Mouse (Mus musculus) kidney, embryonic 15.5 days (tissue): ENCODE data around the gene Nid1. TPM values are rescaled to one million over a fixed set of nuclear protein-coding genes. Genes with fewer than 3 reads are reported as not detected.
"Not testable (repeated sequence)": the region's sequence is repeated elsewhere in the genome, so short reads cannot be mapped to it uniquely, and the experiment has no call there.

Experiments
- ATAC-seq: fragments of 200-750 bp; cut with Nextera tagmentation; replicated peaks from 2 replicates; pipeline ENCODE4 v1.8.0; 2017; ENCODE audit warnings: moderate TSS enrichment; ENCODE audit not compliant: low FRiP score
- H3K27ac ChIP-seq: fragments of 300-500 bp; sonication (generic); 2 replicates; pipeline ENCODE4 v1.5.1; 2015; ENCODE audit warnings: mild to moderate bottlenecking, inconsistent platforms
- H3K27me3 ChIP-seq: fragments of 300-500 bp; sonication (generic); 2 replicates; pipeline ENCODE4 v1.6.1; 2015; ENCODE audit warnings: inconsistent platforms
- H3K36me3 ChIP-seq: fragments of 300-500 bp; sonication (generic); 2 replicates; pipeline ENCODE4 v1.6.1; 2015; ENCODE audit warnings: inconsistent platforms
- H3K4me1 ChIP-seq: fragments of 300-500 bp; sonication (generic); 2 replicates; pipeline ENCODE4 v1.6.1; 2015; ENCODE audit warnings: inconsistent platforms
- H3K4me2 ChIP-seq: fragments of 300-500 bp; sonication (generic); 2 replicates; pipeline ENCODE4 v1.6.1; 2015; ENCODE audit warnings: moderate library complexity, mild to moderate bottlenecking, inconsistent platforms
- H3K4me3 ChIP-seq: fragments of 300-500 bp; sonication (generic); replicated peaks from 2 replicates; pipeline ENCODE4 v1.5.1; 2015; ENCODE audit warnings: mild to moderate bottlenecking, inconsistent platforms
- H3K9ac ChIP-seq: fragments of 300-500 bp; sonication (generic); 2 replicates; pipeline ENCODE4 v1.6.1; 2015; ENCODE audit warnings: mild to moderate bottlenecking, inconsistent platforms
- H3K9me3 ChIP-seq: fragments of 300-500 bp; sonication (generic); replicated peaks from 2 replicates; pipeline ENCODE4 v1.6.1; 2016; ENCODE audit warnings: inconsistent platforms
- WGBS: fragments of 180-500 bp; shearing (Covaris S2); methylation state at CpG from one replicate; pipeline ENCODE4 v1.1.7; 2015; ENCODE audit warnings: mixed read lengths; 5-methylcytosine and 5-hydroxymethylcytosine counted together
- polyA plus RNA-seq: library from polyadenylated mRNA; unstranded; fragments of >200 nt; fragmentation: Nextera tagmentation; extraction: Ambion mirVana; gene quantifications from 2 replicates; pipeline ENCODE4 v1.2.1, GENCODE M21; 2015

Gene Nid1
- polyA plus RNA-seq, 1 experiment from 2014 or later: 104 TPM

DNA sequence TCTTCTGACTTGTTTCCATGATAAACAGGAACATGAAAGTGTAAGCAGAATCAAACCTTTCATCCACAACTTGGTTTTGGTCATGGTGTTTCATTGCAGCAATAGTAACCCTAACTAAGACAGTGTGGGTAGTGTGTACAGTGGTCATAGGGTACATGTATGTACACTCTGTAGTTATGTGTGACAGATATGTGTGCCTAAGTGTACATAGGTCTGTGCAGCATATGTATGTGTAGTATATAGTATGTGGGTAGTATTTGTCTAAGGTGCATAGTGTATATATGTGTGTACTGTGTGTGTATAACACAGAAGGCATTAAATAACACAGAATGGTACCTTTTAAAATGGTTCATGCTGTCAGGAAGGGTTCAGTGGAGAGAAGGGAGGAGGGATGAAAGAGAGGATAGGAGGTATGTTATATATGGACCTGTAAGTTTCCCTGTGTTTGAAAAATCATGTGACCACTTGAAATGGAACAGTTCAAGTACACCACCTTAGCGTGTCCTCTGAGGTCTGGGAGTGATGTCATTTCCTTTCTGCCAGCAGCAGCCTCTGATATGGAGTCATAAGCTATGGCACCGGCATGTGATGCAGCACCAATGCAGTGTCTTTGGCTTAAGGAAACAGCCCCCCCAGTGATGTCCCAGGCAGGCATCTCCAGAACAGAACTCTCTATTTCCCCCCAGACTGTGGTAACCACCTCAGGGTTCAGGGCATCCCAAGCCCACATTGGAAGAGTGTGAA is 100.1 kb downstream of the Nid1 start:
- no peak for ATAC-seq
- WGBS: 81% methylated on average over 2 of the region's 2 CpGs
- Histone ChIP-seq H3K9me3 (no peaks in the 10 kb centered on the region), H3K9ac (no peak overlapping the region), H3K4me1 (peaks cover 18% of the 10 kb centered on the region), H3K27ac (no peak overlapping the region), H3K27me3 (no peaks in the 10 kb centered on the region), H3K4me3 (no peak overlapping the region), H3K36me3 (no peaks in the 10 kb centered on the region), H3K4me2 (no peak overlapping the region)

DNA sequence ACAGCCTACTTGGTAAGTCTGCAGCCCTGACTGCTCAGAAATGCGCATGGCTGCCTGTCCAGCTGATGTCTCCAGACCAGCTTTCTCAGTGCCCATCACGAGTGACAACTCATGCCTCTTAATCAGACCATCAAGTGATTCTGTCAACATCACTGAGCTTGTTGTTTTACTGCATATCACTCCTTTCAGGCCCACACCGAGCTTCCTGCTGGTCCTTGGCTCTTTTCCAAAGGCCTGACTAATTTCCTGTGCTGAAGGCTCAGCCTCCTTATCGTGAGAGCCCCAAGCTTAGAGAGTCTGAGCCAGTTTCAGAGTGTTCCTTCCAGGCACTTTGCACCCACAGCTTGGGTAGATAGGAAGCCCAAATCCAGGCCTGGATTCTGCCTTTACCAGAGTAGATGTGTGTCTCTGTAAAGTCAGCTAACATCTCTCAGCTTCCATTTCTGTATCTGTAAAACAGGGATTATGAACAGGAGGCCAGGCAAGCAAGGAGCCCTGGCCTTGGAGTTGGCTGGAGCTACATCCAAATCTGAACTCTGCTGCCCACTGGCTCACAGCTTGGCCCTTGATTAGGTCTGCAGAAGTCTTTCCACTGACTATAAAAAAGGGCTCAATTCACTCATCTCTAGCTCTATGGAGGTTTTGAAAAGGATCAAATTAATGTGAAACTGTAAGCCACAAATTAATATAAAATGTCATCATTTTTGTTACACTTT is 101.4 kb downstream of the Nid1 start:
- Histone ChIP-seq H3K27me3 (no peaks in the 10 kb centered on the region), H3K4me3 (no peak overlapping the region), H3K4me1 (peaks cover 18% of the 10 kb centered on the region), H3K9ac (no peak overlapping the region), H3K4me2 (no peak overlapping the region), H3K27ac (peak overlapping the region; percentile 49), H3K36me3 (no peaks in the 10 kb centered on the region), H3K9me3 (no peaks in the 10 kb centered on the region)
- ATAC-seq: 0 out of 2 replicates have a peak, but pooled peaks have one; percentile 22
- 29% methylated on average over 4 of the region's 4 CpGs for WGBS

DNA sequence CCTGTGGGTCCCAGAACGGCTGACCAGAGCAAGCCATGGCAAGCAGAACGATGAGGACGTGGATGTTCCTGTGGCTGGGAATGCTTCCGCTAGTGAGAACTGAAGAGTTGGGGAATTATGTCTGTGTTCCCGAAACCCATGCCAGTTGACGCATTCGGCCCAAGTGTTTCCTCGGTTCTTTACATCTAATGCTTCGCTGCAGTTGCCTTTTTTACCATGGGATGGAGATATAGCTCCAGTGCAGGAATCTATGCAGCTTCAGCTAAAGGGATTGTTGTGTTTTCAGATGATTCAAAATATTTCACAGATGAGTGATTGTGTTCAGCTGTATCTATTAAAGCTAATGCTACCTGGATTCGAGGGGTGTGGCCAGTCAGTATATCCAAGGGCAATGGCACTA is 105.7 kb downstream of the Nid1 start:
- H3K9ac ChIP-seq, H3K9me3 ChIP-seq, H3K27me3 ChIP-seq, H3K36me3 ChIP-seq, H3K4me1 ChIP-seq, ATAC-seq, H3K4me3 ChIP-seq, H3K27ac ChIP-seq, H3K4me2 ChIP-seq: not testable (repeated sequence)
- 95% methylated on average over 10 of the region's 10 CpGs for WGBS

DNA sequence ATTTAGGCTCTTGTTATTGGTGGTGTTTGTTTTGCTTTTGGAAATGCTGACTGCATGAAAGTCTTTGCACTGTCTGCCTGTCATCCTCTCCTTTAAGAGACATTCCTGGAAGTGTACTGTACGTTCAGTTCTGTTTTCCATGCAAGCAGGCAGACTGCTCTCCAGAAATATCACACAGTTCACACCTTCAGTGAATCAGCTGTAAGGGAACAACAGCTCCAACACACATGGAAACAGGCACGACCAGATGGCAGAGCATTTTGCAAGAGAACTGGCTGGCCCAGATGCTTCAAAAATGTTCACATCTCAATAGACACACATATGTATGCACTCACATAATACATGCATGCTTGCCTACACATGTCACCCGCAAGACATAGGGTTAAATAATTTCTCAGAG is 109.4 kb downstream of the Nid1 start:
- H3K36me3 ChIP-seq: no peaks in the 10 kb centered on the region
- no peak for ATAC-seq
- H3K9ac ChIP-seq: no peak overlapping the region
- 73% methylated on average over 3 of the region's 3 CpGs for WGBS
- H3K4me3 ChIP-seq: no peak overlapping the region
- H3K4me1 ChIP-seq: no peaks in the 10 kb centered on the region
- H3K4me2 ChIP-seq: no peak overlapping the region
- no peak overlapping the region for H3K27ac ChIP-seq
- H3K27me3 ChIP-seq: no peaks in the 10 kb centered on the region
- no peaks in the 10 kb centered on the region for H3K9me3 ChIP-seq

DNA sequence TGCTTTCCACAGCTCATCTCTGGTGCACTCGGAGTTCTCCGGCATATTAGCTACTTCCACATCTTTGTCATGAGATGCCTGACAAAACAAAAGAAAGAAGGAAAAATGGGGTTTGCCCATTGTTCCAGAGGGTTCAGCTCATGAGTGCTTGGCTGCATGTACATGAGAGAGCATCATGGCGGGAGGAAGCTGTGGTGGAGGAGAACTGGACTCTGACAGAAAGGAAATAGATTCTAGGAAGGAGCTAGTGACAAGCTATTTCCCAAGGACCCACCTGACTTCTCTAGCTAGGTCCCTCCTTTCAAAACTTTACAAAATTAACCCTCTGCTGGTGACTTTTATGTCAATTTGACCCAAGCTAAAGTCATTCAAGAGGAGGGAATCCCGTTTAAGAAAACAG is 110.5 kb downstream of the Nid1 start:
- Histone ChIP-seq H3K27ac (no peak overlapping the region), H3K36me3 (no peaks in the 10 kb centered on the region), H3K9me3 (no peaks in the 10 kb centered on the region), H3K4me1 (no peaks in the 10 kb centered on the region), H3K4me3 (no peak overlapping the region), H3K4me2 (no peak overlapping the region), H3K9ac (no peak overlapping the region), H3K27me3 (no peaks in the 10 kb centered on the region)
- no peak for ATAC-seq
- 90% methylated on average over 4 of the region's 4 CpGs for WGBS

DNA sequence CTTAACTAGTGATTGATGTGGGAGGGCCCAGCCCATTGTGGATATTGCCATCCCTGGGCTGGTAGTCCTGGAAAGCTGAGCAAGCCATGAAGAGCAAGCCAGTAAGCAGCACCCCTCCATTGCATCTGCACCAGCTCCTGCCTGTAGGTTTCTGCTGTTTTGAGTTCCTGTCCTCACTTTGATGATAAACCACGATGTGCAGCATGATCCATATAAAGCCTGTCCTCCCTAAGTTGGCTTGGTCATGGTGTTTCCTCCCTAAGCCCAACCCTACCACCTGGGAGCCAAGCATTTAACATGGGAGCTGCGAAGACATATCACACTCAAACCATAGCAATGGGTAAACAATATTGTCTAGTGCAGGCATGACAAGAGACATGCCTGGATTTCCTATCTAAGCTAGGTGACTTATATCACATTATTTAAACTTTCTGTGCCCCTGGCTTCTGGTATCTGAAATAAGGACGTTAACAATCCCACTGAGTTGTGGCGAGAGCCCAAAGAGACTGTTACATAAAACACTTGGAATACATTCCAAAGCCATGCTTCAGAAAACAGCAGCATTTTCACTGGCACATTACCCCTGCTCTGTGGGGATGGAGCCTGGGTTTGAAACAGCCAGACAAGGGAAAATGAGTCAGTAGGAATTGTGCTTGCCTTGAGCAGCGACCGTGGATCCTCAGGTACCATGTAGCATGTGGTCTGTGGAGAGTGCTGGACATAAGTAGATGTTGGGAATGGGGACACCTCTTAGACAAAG is 111.3 kb downstream of the Nid1 start:
- no peak for ATAC-seq
- Histone ChIP-seq H3K27me3 (no peaks in the 10 kb centered on the region), H3K27ac (no peak overlapping the region), H3K4me1 (no peaks in the 10 kb centered on the region), H3K4me2 (no peak overlapping the region), H3K36me3 (no peaks in the 10 kb centered on the region), H3K9ac (no peak overlapping the region), H3K9me3 (no peaks in the 10 kb centered on the region), H3K4me3 (no peak overlapping the region)
- WGBS: 89% methylated on average over 6 of the region's 6 CpGs

DNA sequence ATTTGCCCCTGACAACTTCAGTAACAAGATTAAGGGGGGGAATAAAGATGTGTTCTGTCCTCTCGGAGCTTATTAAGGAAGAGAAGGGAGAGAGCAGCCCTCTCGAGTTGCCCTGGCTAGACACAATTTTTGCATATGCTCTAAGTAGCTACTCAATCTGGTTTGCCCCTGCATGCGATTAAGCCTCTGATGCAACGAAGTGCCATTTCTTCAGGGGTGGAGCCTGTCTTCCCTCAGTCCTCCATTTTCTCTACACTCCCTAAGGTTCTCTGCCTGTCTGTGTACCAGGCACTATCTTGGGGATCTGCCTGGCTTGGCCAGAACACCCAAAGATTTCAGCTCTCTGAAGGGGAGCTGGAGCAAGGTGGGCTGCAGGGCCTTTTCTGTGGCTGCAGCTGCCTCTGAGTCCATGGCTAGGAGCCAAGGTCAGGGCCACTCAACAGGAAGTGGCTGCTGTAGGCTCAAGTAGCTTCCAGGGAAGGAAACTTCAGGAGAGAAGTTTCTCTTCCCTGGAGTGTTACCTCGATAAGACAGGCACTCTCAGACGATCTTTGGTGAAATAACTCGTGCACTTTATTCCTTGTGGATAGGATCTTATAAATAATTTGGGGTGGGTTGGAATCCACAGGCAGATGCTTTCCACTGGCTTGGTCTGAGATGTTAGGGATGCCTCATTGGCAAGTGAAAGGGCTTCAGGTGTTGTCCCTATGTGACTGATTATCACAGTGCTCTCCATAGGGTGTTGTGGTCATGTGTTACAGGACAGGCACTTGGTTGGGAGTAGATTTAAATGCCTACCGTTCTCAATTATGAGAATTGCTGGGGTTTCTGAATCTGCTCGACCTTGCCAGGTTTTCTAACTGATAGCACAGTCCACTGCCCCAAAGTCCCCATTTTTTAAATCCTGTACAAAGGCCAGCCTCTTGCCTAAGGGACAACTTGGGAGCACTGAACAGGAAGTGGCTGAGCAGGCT is 112.6 kb downstream of the Nid1 start:
- WGBS: 69% methylated on average over 9 of the region's 9 CpGs
- Histone ChIP-seq H3K36me3 (no peaks in the 10 kb centered on the region), H3K4me2 (no peak overlapping the region), H3K9ac (no peak overlapping the region), H3K4me3 (no peak overlapping the region), H3K27me3 (no peaks in the 10 kb centered on the region), H3K9me3 (no peaks in the 10 kb centered on the region), H3K4me1 (no peaks in the 10 kb centered on the region), H3K27ac (no peak overlapping the region)
- 0 out of 2 replicates have a peak, but pooled peaks have one; percentile 37 for ATAC-seq

DNA sequence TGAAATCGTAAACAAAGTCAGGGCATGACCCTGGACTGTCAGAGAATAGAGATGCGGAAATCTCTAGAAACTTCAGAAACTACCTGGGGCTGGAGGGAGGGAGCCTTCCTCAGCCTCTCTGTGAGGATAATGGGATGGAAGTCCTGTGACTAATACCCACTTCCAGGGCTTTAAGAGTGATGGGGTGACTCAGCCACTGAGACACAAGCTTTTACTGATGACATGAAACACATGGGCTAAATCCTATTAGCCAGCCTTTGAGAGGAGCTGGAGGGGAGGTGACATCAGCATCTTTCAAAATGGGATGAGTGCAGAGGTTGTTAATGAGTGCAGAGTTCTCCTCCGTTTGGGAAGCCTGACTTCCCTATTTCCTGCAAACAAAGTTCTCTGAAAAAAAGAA is 114.7 kb downstream of the Nid1 start:
- ATAC-seq: no peak
- WGBS: 53% methylated on average over 3 of the region's 3 CpGs
- H3K27me3 ChIP-seq: no peaks in the 10 kb centered on the region

DNA sequence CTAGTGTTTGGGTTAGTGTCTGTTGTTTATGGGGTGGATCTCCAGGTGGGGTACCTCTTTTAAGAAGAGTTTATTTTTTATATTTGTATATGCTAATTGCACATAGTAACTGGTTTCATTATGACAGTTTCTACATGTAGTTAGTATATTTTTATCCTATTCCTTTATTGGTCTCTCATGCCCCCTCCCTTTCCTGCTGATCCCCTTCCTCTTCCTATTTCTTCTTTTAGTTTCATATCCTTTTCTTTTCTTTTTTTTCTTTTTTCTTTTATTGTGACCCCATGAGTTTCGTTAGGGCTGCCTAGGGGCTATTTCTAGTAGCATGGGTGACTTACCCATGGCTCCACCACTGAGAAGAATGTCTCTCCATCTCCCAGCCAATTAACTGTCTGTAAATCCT is 116.3 kb downstream of the Nid1 start:
- H3K9ac ChIP-seq: no peak overlapping the region
- H3K4me1 ChIP-seq: no peaks in the 10 kb centered on the region
- no peak overlapping the region for H3K27ac ChIP-seq
- no peaks in the 10 kb centered on the region for H3K36me3 ChIP-seq
- no peak overlapping the region for H3K4me2 ChIP-seq
- ATAC-seq: no peak
- H3K4me3 ChIP-seq: no peak overlapping the region
- H3K9me3 ChIP-seq: no peaks in the 10 kb centered on the region
- 76% methylated on average over 1 of the region's 1 CpGs for WGBS
- H3K27me3 ChIP-seq: no peaks in the 10 kb centered on the region

More for the DNA sequence above, 114.7 kb downstream of the Nid1 start:
- Histone ChIP-seq H3K9ac (no peak overlapping the region), H3K27ac (no peak overlapping the region), H3K4me2 (no peak overlapping the region), H3K4me3 (no peak overlapping the region), H3K36me3 (no peaks in the 10 kb centered on the region), H3K4me1 (no peaks in the 10 kb centered on the region), H3K9me3 (no peaks in the 10 kb centered on the region)

DNA sequence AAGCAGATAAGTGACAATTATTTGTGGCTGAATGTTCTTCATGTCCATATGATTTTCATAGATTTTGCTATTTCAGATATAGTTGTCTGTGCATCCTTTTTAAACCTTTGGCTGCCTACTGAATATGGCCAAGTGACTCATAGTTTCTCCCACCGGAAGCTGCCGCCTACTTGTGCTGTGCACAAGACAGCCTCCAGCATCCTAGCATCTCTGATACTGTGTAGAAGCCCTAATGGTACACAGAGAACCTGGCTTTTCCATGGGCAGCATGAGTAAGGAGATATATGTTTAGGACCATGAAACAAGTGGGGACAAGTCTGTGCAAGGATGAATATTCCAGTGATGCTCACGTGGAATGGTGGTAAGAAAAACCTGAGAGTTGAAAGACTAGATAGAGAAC is 117.8 kb downstream of the Nid1 start:
- Histone ChIP-seq H3K27me3 (no peaks in the 10 kb centered on the region), H3K9ac (no peak overlapping the region), H3K4me3 (no peak overlapping the region), H3K36me3 (no peaks in the 10 kb centered on the region), H3K4me1 (no peaks in the 10 kb centered on the region), H3K27ac (no peak overlapping the region), H3K4me2 (no peak overlapping the region), H3K9me3 (no peaks in the 10 kb centered on the region)
- 89% methylated on average over 3 of the region's 3 CpGs for WGBS
- ATAC-seq: no peak

DNA sequence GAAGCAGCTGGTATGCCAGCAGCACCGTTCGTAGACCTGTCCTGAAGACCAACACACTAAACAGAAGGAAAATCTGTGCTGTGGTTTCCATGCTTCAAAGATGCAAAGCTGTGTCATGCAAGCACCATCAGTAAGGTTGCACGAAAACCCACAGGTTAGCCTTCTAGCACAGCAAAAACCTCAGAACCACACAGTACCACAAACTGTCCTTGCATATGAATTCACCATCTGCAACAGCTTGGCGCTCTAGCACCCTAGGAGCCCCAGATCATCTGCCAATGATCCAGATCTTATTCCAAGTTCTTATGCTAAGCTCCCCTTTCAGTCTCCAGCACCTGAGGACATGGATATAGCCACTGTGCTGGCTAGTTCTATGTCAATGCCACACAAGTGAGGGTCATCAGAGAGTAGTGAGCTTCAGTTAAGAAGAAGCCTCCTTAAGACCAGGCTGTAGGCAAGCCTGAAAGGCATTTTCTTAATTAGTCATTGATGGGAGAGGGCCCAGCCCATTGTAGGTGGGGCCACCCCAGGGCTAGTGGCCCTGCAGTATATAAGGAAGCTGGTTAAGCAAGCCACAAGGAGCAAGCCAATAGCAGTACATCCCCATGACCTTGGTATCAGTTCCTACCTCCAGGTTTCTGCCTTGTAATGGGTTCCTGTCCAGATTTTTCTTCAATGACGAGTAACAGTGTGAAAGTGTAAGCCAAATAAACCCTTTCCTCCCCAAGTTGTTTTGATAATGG is 119.8 kb downstream of the Nid1 start:
- no peak overlapping the region for H3K4me3 ChIP-seq
- no peak for ATAC-seq
- 79% methylated on average over 5 of the region's 5 CpGs for WGBS

More for the DNA sequence above, 119.8 kb downstream of the Nid1 start:
- no peak overlapping the region for H3K27ac ChIP-seq
- H3K27me3 ChIP-seq: no peaks in the 10 kb centered on the region
- no peak overlapping the region for H3K9ac ChIP-seq
- no peak overlapping the region for H3K4me2 ChIP-seq
- H3K9me3 ChIP-seq: no peaks in the 10 kb centered on the region
- H3K4me1 ChIP-seq: no peaks in the 10 kb centered on the region
- H3K36me3 ChIP-seq: no peaks in the 10 kb centered on the region
